7 mouse cellular contexts compared by ENCODE assay signal in genomic region chr6:137465253-137465652, GRCm38 (mm10).
DNase-seq lines count a peak whose midpoint lies in the region; ATAC-seq lines count a peak whose summit lies in the region.

No protein-coding gene starts in this region.

- H3K9ac ChIP-seq in heart, embryonic 15.5 days: no peak overlapping the region
- no peak overlapping the region for H3K9ac ChIP-seq in stomach, embryonic 16.5 days (ENCODE audit: low read length)

- no peaks in the 10 kb centered on the region for H3K9me3 ChIP-seq in heart, embryonic 15.5 days (replicated peaks)
- peaks cover 4% of the 10 kb centered on the region; the same call in 1 of the 2 replicates for H3K9me3 ChIP-seq in stomach, embryonic 16.5 days (replicated peaks; ENCODE audit: control insufficient read depth, low read length)

- H3K36me3 ChIP-seq in heart, embryonic 15.5 days: no peaks in the 10 kb centered on the region
- H3K36me3 ChIP-seq in stomach, embryonic 16.5 days (ENCODE audit: control insufficient read depth, insufficient read depth, low read length): no peaks in the 10 kb centered on the region

- DNase-seq in 3T3-L1 (ENCODE audit: low read depth, low spot score) (peak; percentile 99), MN1 (ENCODE audit: low spot score) (peak; percentile 88)
- peak; percentile 92 to 94 for DNase-seq in cerebellum, postnatal 36 days
- DNase-seq in layer of hippocampus, postnatal 14 days (ENCODE audit: low spot score in 2 of 2): peak; percentile 40 to 78
- no peak for DNase-seq in thymus, postnatal 36 days

- peak overlapping the region; percentile 85 for H3K27ac ChIP-seq in heart, embryonic 15.5 days
- H3K27ac ChIP-seq in stomach, embryonic 16.5 days (ENCODE audit: low read length): peak overlapping the region; percentile 0; the same call in 1 of the 2 replicates

- H3K4me1 ChIP-seq in heart, embryonic 15.5 days (replicated peaks): peaks cover 28% of the 10 kb centered on the region
- peaks cover 5% of the 10 kb centered on the region for H3K4me1 ChIP-seq in stomach, embryonic 16.5 days (ENCODE audit: control insufficient read depth, insufficient read depth, low read length)

- ATAC-seq in heart, embryonic 15.5 days (replicated peaks; ENCODE audit: insufficient number of reproducible peaks, insufficient read depth, low FRiP score, low read depth): peak; percentile 95
- ATAC-seq in stomach, embryonic 16.5 days (ENCODE audit: insufficient read depth, low FRiP score): peak; percentile 79; the same call in 1 of the 2 replicates

- H3K4me3 ChIP-seq in heart, embryonic 15.5 days: no peak overlapping the region
- no peak overlapping the region for H3K4me3 ChIP-seq in stomach, embryonic 16.5 days (replicated peaks; ENCODE audit: low read length)

- WGBS in heart, embryonic 15.5 days: 9% methylated on average over 2 of the region's 2 CpGs
- 21% methylated on average over 2 of the region's 2 CpGs for WGBS in stomach, embryonic 16.5 days

- H3K27me3 ChIP-seq in heart, embryonic 15.5 days: no peaks in the 10 kb centered on the region
- H3K27me3 ChIP-seq in stomach, embryonic 16.5 days (ENCODE audit: control insufficient read depth, insufficient read depth, low read length): no peaks in the 10 kb centered on the region

- H3K4me2 ChIP-seq in heart, embryonic 15.5 days: no peak overlapping the region
- H3K4me2 ChIP-seq in stomach, embryonic 16.5 days (ENCODE audit: low read depth, low read length): no peak overlapping the region

Comparison
In these comparisons a context has a peak if more than half of its experiments do, and no peak if none do; other contexts are left out.
1. DNase-seq: peak in 3T3-L1 (single experiment), MN1 (single experiment), cerebellum, postnatal 36 days (2 of 2) and layer of hippocampus, postnatal 14 days (2 of 2); none in thymus, postnatal 36 days (0 of 2).